Mouse (Mus musculus) MEL (cell line): ENCODE data around the gene Fam45a.

Source experiments
- CHD2 ChIP-seq: IDR thresholded peaks from 2 replicates; pipeline ENCODE4 v1.6.1; 2011; ENCODE audit warnings: low read length, improper control_type of control experiment
- CTCF ChIP-seq, 3 experiments: IDR thresholded peaks in 2 of 3; conservative IDR thresholded peaks in 1 of 3; 2 replicates each; pipeline ENCODE4 v1.5.1; 2011 to 2012; ENCODE audit warnings: low read length in 3 of 3, low read depth in 2 of 3, mild to moderate bottlenecking in 2 of 3, improper control_type of control experiment in 1 of 3, inconsistent platforms in 1 of 3, mixed read lengths in 1 of 3, moderate library complexity in 1 of 3; ENCODE audit not compliant: control insufficient read depth in 1 of 3, insufficient read depth in 1 of 3, poor library complexity in 1 of 3, severe bottlenecking in 1 of 3
- E2F4 ChIP-seq: IDR thresholded peaks from 2 replicates; pipeline ENCODE4 v1.6.1; 2011; ENCODE audit warnings: low read depth, low read length, improper control_type of control experiment, borderline replicate concordance
- GATA1 ChIP-seq: IDR thresholded peaks from 2 replicates; pipeline ENCODE4 v1.6.1; 2011; ENCODE audit warnings: low read depth, low read length, improper control_type of control experiment
- MAX ChIP-seq: IDR thresholded peaks from 2 replicates; pipeline ENCODE4 v1.6.1; 2011; ENCODE audit warnings: low read length, improper control_type of control experiment
- POLR2A ChIP-seq, 2 experiments: IDR thresholded peaks; 2 replicates each; pipeline ENCODE4 v1.6.1; 2011 to 2012; ENCODE audit warnings: low read length in 2 of 2, mild to moderate bottlenecking in 2 of 2, control low read depth in 1 of 2, improper control_type of control experiment in 1 of 2, low read depth in 1 of 2, moderate library complexity in 1 of 2; ENCODE audit not compliant: control insufficient read depth in 1 of 2, insufficient read depth in 1 of 2, poor library complexity in 1 of 2
- SIN3A ChIP-seq: IDR thresholded peaks from 2 replicates; pipeline ENCODE4 v1.6.1; 2012; ENCODE audit warnings: low read length, improper control_type of control experiment, inconsistent platforms
- UBTF ChIP-seq: IDR thresholded peaks from 2 replicates; pipeline ENCODE4 v1.6.1; 2012; ENCODE audit warnings: low read depth, mild to moderate bottlenecking, inconsistent platforms, low read length, improper control_type of control experiment, moderate library complexity, borderline replicate concordance; ENCODE audit not compliant: insufficient read depth

DNA sequence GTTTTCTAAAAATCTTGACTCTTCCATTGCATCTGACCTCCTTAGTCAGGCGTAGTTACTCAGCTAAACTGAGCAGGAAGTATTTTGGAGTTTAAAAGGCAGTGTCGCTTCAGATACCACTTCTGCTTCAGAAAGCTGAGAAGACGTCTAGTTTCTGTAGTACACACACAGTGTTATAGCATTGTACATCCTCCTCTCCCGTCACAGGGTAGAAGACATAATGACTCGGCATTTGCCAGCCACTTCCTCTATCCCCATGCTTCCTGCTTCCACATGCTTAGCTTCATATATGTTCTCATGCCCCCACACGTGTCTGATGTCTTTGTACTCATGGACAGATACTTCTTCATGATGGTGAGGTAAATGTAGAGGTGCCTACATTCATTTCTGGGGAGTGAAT lies 7.3 kb downstream of the Fam45a start:
- TF ChIP-seq SIN3A (no peak; the same call in 1 of the 2 replicates), CHD2 (no peak), MAX (no peak), CTCF (IDR thresholded peaks at IDR 0.05 in 2 of 3, conservative IDR thresholded peaks at IDR 0.05 in 1 of 3; ENCODE audit: control insufficient read depth in 1 of 3, insufficient read depth in 1 of 3, low read depth in 2 of 3, low read length in 3 of 3, poor library complexity in 1 of 3, severe bottlenecking in 1 of 3) (no peak), UBTF (no peak), E2F4 (no peak), POLR2A (IDR thresholded peaks at IDR 0.05; ENCODE audit: control insufficient read depth in 1 of 2, insufficient read depth in 1 of 2, low read depth in 1 of 2, low read length in 2 of 2, poor library complexity in 1 of 2) (no peak), GATA1 (no peak)
